Mouse (Mus musculus): ENCODE measurements around the gene Yy1.
"Not testable (repeated sequence)": the region's sequence is repeated elsewhere in the genome, so short reads cannot be mapped to it uniquely, and the experiment has no call there.

Gene Yy1

GRCm38 (mm10) chr12:108827641-108828040, 34.9 kb downstream of the Yy1 start:
- DNase-seq: no peak

- peak; percentile 49 for DNase-seq
Measured at GRCm38 (mm10) chr12:108829636-108830035, 36.9 kb downstream of the Yy1 start.

- no peak for DNase-seq
Measured at GRCm38 (mm10) chr12:108830358-108830757, 37.6 kb downstream of the Yy1 start.

- DNase-seq: peak; percentile 73
Measured at GRCm38 (mm10) chr12:108831966-108832643, 39.3 kb downstream of the Yy1 start.

- peak; percentile 35 for DNase-seq
Measured at GRCm38 (mm10) chr12:108832851-108833250, 40.1 kb downstream of the Yy1 start.

- DNase-seq: no peak
Measured at GRCm38 (mm10) chr12:108833408-108833807, 40.6 kb downstream of the Yy1 start.

- no peak for DNase-seq
Measured at GRCm38 (mm10) chr12:108834337-108834736, 41.6 kb downstream of the Yy1 start.

- no peak for DNase-seq
Measured at GRCm38 (mm10) chr12:108834786-108835185, 42.0 kb downstream of the Yy1 start.

GRCm38 (mm10) chr12:108835208-108835839, 42.6 kb downstream of the Yy1 start:
- no peak for DNase-seq

GRCm38 (mm10) chr12:108835840-108836409, 43.2 kb downstream of the Yy1 start, which contains the start of the genes Slc25a29 and Slc25a47:
Gene Slc25a29 (minus strand): TSS chr12:108835883.
Gene Slc25a47 (plus strand): TSS chr12:108836046.
- peak; percentile 98 for DNase-seq

- no peak for DNase-seq
Measured at GRCm38 (mm10) chr12:108836722-108837121, 43.9 kb downstream of the Yy1 start.

- peak; percentile 73 for DNase-seq
Measured at GRCm38 (mm10) chr12:108841181-108841580, 48.4 kb downstream of the Yy1 start.

- DNase-seq: no peak
Measured at GRCm38 (mm10) chr12:108842663-108843062, 49.9 kb downstream of the Yy1 start.

- DNase-seq: not testable (repeated sequence)
Measured at GRCm38 (mm10) chr12:108848033-108848432, 55.3 kb downstream of the Yy1 start.

- DNase-seq: no peak
Measured at GRCm38 (mm10) chr12:108849488-108850022, 56.8 kb downstream of the Yy1 start.

- no peak for DNase-seq
Measured at GRCm38 (mm10) chr12:108850129-108850528, 57.4 kb downstream of the Yy1 start.

GRCm38 (mm10) chr12:108850886-108851285, 58.1 kb downstream of the Yy1 start:
- DNase-seq: no peak

- DNase-seq: no peak
Measured at GRCm38 (mm10) chr12:108852822-108853221, 60.0 kb downstream of the Yy1 start.

GRCm38 (mm10) chr12:108855081-108855480, 62.3 kb downstream of the Yy1 start:
- DNase-seq: no peak

- no peak for DNase-seq
Measured at GRCm38 (mm10) chr12:108856186-108856585, 63.4 kb downstream of the Yy1 start.

GRCm38 (mm10) chr12:108857109-108857508, 64.3 kb downstream of the Yy1 start:
- DNase-seq: no peak

- DNase-seq: peak; percentile 32
Measured at GRCm38 (mm10) chr12:108857589-108858184, 64.9 kb downstream of the Yy1 start.

- DNase-seq: no peak
Measured at GRCm38 (mm10) chr12:108858486-108858885, 65.7 kb downstream of the Yy1 start.

Measured in kidney, adult 11 months (tissue).